Mouse (Mus musculus) forebrain, embryonic 14.5 days (tissue): ENCODE results near the gene Celf6. TPM values are rescaled to one million over a fixed set of nuclear protein-coding genes. Genes with fewer than 3 reads are reported as not detected.

Experiments
- ATAC-seq: fragments of 200-750 bp; cut with Nextera tagmentation; 2 replicates; pipeline ENCODE4 v1.8.0; 2017; ENCODE audit warnings: mild to moderate bottlenecking, moderate library complexity
- DNase-seq: peaks from one replicate; pipeline ENCODE4 v3.0.0-alpha.2; 2015; ENCODE audit warnings: low spot score
- H3K27ac ChIP-seq: fragments of 300-500 bp; sonication (generic); 2 replicates; pipeline ENCODE4 v1.5.1; 2014; ENCODE audit warnings: low read depth, mild to moderate bottlenecking, control low read depth, low read length, moderate library complexity
- H3K27me3 ChIP-seq: fragments of 300-500 bp; sonication (generic); replicated peaks from 2 replicates; pipeline ENCODE4 v1.6.1; 2014; ENCODE audit warnings: low read length, control low read depth, mixed read lengths; ENCODE audit not compliant: control insufficient read depth, insufficient read depth
- H3K36me3 ChIP-seq: fragments of 300-500 bp; sonication (generic); 2 replicates; pipeline ENCODE4 v1.6.1; 2014; ENCODE audit warnings: low read length, control low read depth; ENCODE audit not compliant: control insufficient read depth, insufficient read depth
- H3K4me1 ChIP-seq: fragments of 300-500 bp; sonication (generic); 2 replicates; pipeline ENCODE4 v1.6.1; 2014; ENCODE audit warnings: antibody characterized with exemption, low read length, control low read depth; ENCODE audit not compliant: control insufficient read depth, insufficient read depth
- H3K4me2 ChIP-seq: fragments of 300-500 bp; sonication (generic); 2 replicates; pipeline ENCODE4 v1.6.1; 2014; ENCODE audit warnings: mild to moderate bottlenecking, control low read depth, low read length
- H3K4me3 ChIP-seq: fragments of 300-500 bp; sonication (generic); 2 replicates; pipeline ENCODE4 v1.5.1; 2014; ENCODE audit warnings: low read depth, low read length, control low read depth
- H3K9ac ChIP-seq: fragments of 300-500 bp; sonication (generic); 2 replicates; pipeline ENCODE4 v1.6.1; 2014; ENCODE audit warnings: mild to moderate bottlenecking, low read length, control low read depth, moderate library complexity
- H3K9me3 ChIP-seq: fragments of 300-500 bp; sonication (generic); replicated peaks from 2 replicates; pipeline ENCODE4 v1.6.1; 2016; ENCODE audit warnings: low read length, control low read depth, mixed read lengths; ENCODE audit not compliant: control insufficient read depth
- WGBS: fragments of 180-500 bp; shearing (Covaris S2); extraction: QIAGEN DNeasy Blood & Tissue Kit; methylation state at CpG from one replicate; pipeline ENCODE4 v1.1.7; 2014; 5-methylcytosine and 5-hydroxymethylcytosine counted together
- polyA plus RNA-seq: library from polyadenylated mRNA; unstranded; fragments of >200 nt; fragmentation: Nextera tagmentation; extraction: Ambion mirVana; gene quantifications from 2 replicates; pipeline ENCODE4 v1.2.1, GENCODE M21; 2014

The Celf6 gene
- polyA plus RNA-seq, 1 experiment from 2014 or later: 14.0 TPM

GRCm38 (mm10) chr9:59565600-59565999 lies 12.1 kb upstream of the Celf6 start:
- WGBS: 32% methylated on average over 4 of the region's 4 CpGs
- ATAC-seq: no peak

GRCm38 (mm10) chr9:59567111-59567510 lies 10.6 kb upstream of the Celf6 start:
- H3K36me3 ChIP-seq: peaks cover 31% of the 10 kb centered on the region
- H3K27me3 ChIP-seq: no peaks in the 10 kb centered on the region
- no peak overlapping the region for H3K9ac ChIP-seq
- H3K4me2 ChIP-seq: no peak overlapping the region
- WGBS: 37% methylated on average over 6 of the region's 6 CpGs
- H3K4me3 ChIP-seq: no peak overlapping the region
- no peak overlapping the region for H3K27ac ChIP-seq
- peak; percentile 61; the same call in 1 of the 2 replicates for ATAC-seq
- DNase-seq: peak; percentile 81
- no peaks in the 10 kb centered on the region for H3K4me1 ChIP-seq
- no peaks in the 10 kb centered on the region for H3K9me3 ChIP-seq

More at GRCm38 (mm10) chr9:59565600-59565999, 12.1 kb upstream of the Celf6 start:
- H3K4me1 ChIP-seq: no peaks in the 10 kb centered on the region
- H3K9ac ChIP-seq: no peak overlapping the region
- H3K4me3 ChIP-seq: no peak overlapping the region
- H3K9me3 ChIP-seq: no peaks in the 10 kb centered on the region
- peaks cover 46% of the 10 kb centered on the region for H3K36me3 ChIP-seq
- no peak overlapping the region for H3K27ac ChIP-seq
- no peak overlapping the region for H3K4me2 ChIP-seq
- H3K27me3 ChIP-seq: no peaks in the 10 kb centered on the region
- DNase-seq: peak; percentile 67

- ATAC-seq: no peak
- H3K4me2 ChIP-seq: no peak overlapping the region
- no peaks in the 10 kb centered on the region for H3K36me3 ChIP-seq
- H3K9ac ChIP-seq: no peak overlapping the region
- H3K4me1 ChIP-seq: no peaks in the 10 kb centered on the region
- H3K27me3 ChIP-seq: 0 out of 2 replicates have a peak, but pooled peaks cover 3% of the 10 kb centered on the region
- no peak overlapping the region for H3K4me3 ChIP-seq
- no peak overlapping the region for H3K27ac ChIP-seq
- WGBS: 75% methylated on average over 2 of the region's 2 CpGs
- no peak for DNase-seq
- H3K9me3 ChIP-seq: no peaks in the 10 kb centered on the region
Measured at GRCm38 (mm10) chr9:59571852-59572251, 5.9 kb upstream of the Celf6 start.

- Histone ChIP-seq H3K36me3 (no peaks in the 10 kb centered on the region), H3K9ac (peak overlapping the region; percentile 33; the same call in 1 of the 2 replicates), H3K27ac (0 out of 2 replicates have a peak overlapping the region, but pooled peaks have one; percentile 24), H3K4me1 (peaks cover 4% of the 10 kb centered on the region; the same call in 1 of the 2 replicates), H3K4me3 (peak overlapping the region; percentile 49), H3K9me3 (no peaks in the 10 kb centered on the region), H3K4me2 (peak overlapping the region; percentile 79), H3K27me3 (0 out of 2 replicates have a peak, but pooled peaks cover 12% of the 10 kb centered on the region)
- no peak for DNase-seq
- WGBS: 9% methylated on average over 13 of the region's 13 CpGs
- ATAC-seq: no peak
Measured at GRCm38 (mm10) chr9:59577401-59577800, 316 bp upstream of the Celf6 start.

GRCm38 (mm10) chr9:59578505-59578867 lies 769 bp downstream of the Celf6 start:
- 1% methylated on average over 19 of the region's 20 CpGs for WGBS
- no peak for DNase-seq
- H3K4me3 ChIP-seq: peak overlapping the region; percentile 49
- H3K4me2 ChIP-seq: peak overlapping the region; percentile 79
- H3K4me1 ChIP-seq: peaks cover 4% of the 10 kb centered on the region; the same call in 1 of the 2 replicates
- peak overlapping the region; percentile 66 for H3K9ac ChIP-seq
- no peaks in the 10 kb centered on the region for H3K36me3 ChIP-seq
- ATAC-seq: no peak
- peak overlapping the region; percentile 39 for H3K27ac ChIP-seq
- 0 out of 2 replicates have a peak, but pooled peaks cover 12% of the 10 kb centered on the region for H3K27me3 ChIP-seq
- no peaks in the 10 kb centered on the region for H3K9me3 ChIP-seq

GRCm38 (mm10) chr9:59584871-59585308 lies 7.2 kb downstream of the Celf6 start:
- Histone ChIP-seq H3K9me3 (no peaks in the 10 kb centered on the region), H3K36me3 (no peaks in the 10 kb centered on the region), H3K27me3 (0 out of 2 replicates have a peak, but pooled peaks cover 6% of the 10 kb centered on the region), H3K4me3 (no peak overlapping the region), H3K4me2 (peak overlapping the region; percentile 39), H3K9ac (0 out of 2 replicates have a peak overlapping the region, but pooled peaks have one; percentile 10), H3K27ac (no peak overlapping the region), H3K4me1 (peaks cover 14% of the 10 kb centered on the region)
- peak; percentile 72 for ATAC-seq
- WGBS: 8% methylated on average over 13 of the region's 13 CpGs
- DNase-seq: peak; percentile 88

GRCm38 (mm10) chr9:59588252-59588651 lies 10.5 kb downstream of the Celf6 start:
- Histone ChIP-seq H3K27me3 (no peaks in the 10 kb centered on the region), H3K4me2 (peak overlapping the region; percentile 46), H3K9me3 (no peaks in the 10 kb centered on the region), H3K4me1 (peaks cover 14% of the 10 kb centered on the region), H3K27ac (peak overlapping the region; percentile 76), H3K9ac (no peak overlapping the region), H3K4me3 (no peak overlapping the region), H3K36me3 (no peaks in the 10 kb centered on the region)
- peak; percentile 74 for DNase-seq
- ATAC-seq: peak; percentile 49; the same call in 1 of the 2 replicates
- WGBS: 54% methylated on average over 5 of the region's 5 CpGs

GRCm38 (mm10) chr9:59588710-59589671 lies 11.3 kb downstream of the Celf6 start:
- WGBS: 18% methylated on average over 12 of the region's 12 CpGs
- Histone ChIP-seq H3K36me3 (no peaks in the 10 kb centered on the region), H3K9me3 (no peaks in the 10 kb centered on the region), H3K4me1 (peaks cover 14% of the 10 kb centered on the region), H3K27me3 (no peaks in the 10 kb centered on the region), H3K4me2 (peak overlapping the region; percentile 46), H3K4me3 (peak overlapping the region; percentile 0; the same call in 1 of the 2 replicates), H3K9ac (no peak overlapping the region), H3K27ac (peak overlapping the region; percentile 76)
- ATAC-seq: peak; percentile 88
- DNase-seq: peak; percentile 95
